Mouse (Mus musculus) bone marrow, adult 2 months (tissue): ENCODE results near the gene Fzd10.

Experiments used
- CTCF ChIP-seq: fragments of 200-500 bp; IDR thresholded peaks from 2 replicates; pipeline ENCODE4 v1.5.1; 2011; ENCODE audit warnings: low read length, control low read depth; ENCODE audit not compliant: control insufficient read depth, insufficient read depth
- POLR2A ChIP-seq: fragments of 200-500 bp; IDR thresholded peaks from 2 replicates; pipeline ENCODE4 v1.6.1; 2011; ENCODE audit warnings: low read depth, mild to moderate bottlenecking, control low read depth, low read length, borderline replicate concordance; ENCODE audit not compliant: control insufficient read depth

GRCm38 (mm10) chr5:128646286-128646685 is 45.6 kb downstream of the Fzd10 start:
- TF ChIP-seq POLR2A, result no peak
- TF ChIP-seq CTCF, result no peak
